Mouse (Mus musculus) forebrain, embryonic 10.5 days (tissue): ENCODE data around the gene Palm3. TPM values are rescaled to one million over a fixed set of nuclear protein-coding genes. Genes with fewer than 3 reads are reported as not detected.

ENCODE experiments used
- DNase-seq: peaks from one replicate; pipeline ENCODE4 v3.0.0-alpha.2; 2017; ENCODE audit warnings: low spot score; ENCODE audit errors: extremely low spot score
- H3K27ac ChIP-seq: fragments of 300-500 bp; sonication (generic); 2 replicates; pipeline ENCODE4 v1.5.1; 2016; ENCODE audit warnings: mild to moderate bottlenecking
- H3K27me3 ChIP-seq: fragments of 300-500 bp; sonication (generic); 2 replicates; pipeline ENCODE4 v1.6.1; 2016; ENCODE audit warnings: mild to moderate bottlenecking; ENCODE audit not compliant: poor library complexity, severe bottlenecking
- H3K36me3 ChIP-seq: fragments of 300-500 bp; sonication (generic); replicated peaks from 2 replicates; pipeline ENCODE4 v1.6.1; 2016; ENCODE audit warnings: mild to moderate bottlenecking, moderate library complexity
- H3K4me1 ChIP-seq: fragments of 300-500 bp; sonication (generic); 2 replicates; pipeline ENCODE4 v1.6.1; 2016
- H3K4me3 ChIP-seq: fragments of 300-500 bp; sonication (generic); 2 replicates; pipeline ENCODE4 v1.5.1; 2016; ENCODE audit warnings: mild to moderate bottlenecking, moderate library complexity
- H3K9me3 ChIP-seq: fragments of 300-500 bp; sonication (generic); 2 replicates; pipeline ENCODE4 v1.6.1; 2016; ENCODE audit warnings: mild to moderate bottlenecking, moderate library complexity
- WGBS: fragments of 180-500 bp; shearing (Covaris S2); methylation state at CpG from one replicate; pipeline ENCODE4 v1.1.7; 2016; 5-methylcytosine and 5-hydroxymethylcytosine counted together
- polyA plus RNA-seq: library from polyadenylated mRNA; unstranded; fragments of >200 nt; fragmentation: Nextera tagmentation; extraction: Ambion mirVana; gene quantifications from 2 replicates; pipeline ENCODE4 v1.2.1, GENCODE M21; 2016

Gene Palm3
- polyA plus RNA-seq, 1 experiment from 2014 or later: 7.8 TPM

DNA sequence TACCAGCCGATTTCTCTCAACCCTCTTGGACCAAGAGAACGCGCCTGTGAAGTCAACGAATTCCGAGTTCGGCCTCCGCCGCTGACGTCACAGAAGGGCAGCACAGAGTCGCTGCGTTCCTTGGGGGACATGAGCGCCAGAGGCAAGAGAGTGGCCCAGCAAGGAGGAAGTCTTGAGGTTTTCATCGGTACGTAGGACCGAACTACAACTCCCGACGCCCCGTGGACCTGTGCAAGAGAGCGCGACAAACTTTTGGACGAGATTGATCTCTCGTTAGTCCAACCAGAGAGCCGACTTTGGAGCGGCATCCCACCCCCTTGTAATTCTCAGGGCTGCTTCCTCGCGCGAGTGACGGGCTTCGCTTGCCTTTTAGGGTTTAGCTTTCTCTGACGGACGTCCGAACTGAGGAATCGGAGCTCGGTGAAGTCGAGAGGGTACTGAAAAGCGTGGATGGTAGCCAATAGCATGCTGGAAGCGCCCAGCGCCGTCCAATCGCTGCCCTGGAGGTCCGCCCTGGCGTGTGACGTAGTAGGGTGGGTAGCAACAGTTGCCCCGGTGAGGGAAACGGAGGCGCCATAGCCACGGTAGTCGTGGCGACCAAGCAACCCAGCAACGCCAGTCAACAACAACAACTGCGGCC lies 45.1 kb downstream of the Palm3 start, which contains the start of gene Rfx1:
Rfx1 (plus strand) TSS at position 544 of the 640 bp plus-strand sequence.
- Histone ChIP-seq H3K36me3 (no peaks in the 10 kb centered on the region), H3K27me3 (no peaks in the 10 kb centered on the region), H3K4me3 (peak within 1 kb of the TSS; percentile 91), H3K9me3 (no peaks in the 10 kb centered on the region), H3K4me1 (peaks cover 42% of the 10 kb centered on the region), H3K27ac (peak within 1 kb of the TSS; percentile 98)
- under 1% methylated on average over 51 of the region's 51 CpGs for WGBS
- DNase-seq: peak; percentile 99

DNA sequence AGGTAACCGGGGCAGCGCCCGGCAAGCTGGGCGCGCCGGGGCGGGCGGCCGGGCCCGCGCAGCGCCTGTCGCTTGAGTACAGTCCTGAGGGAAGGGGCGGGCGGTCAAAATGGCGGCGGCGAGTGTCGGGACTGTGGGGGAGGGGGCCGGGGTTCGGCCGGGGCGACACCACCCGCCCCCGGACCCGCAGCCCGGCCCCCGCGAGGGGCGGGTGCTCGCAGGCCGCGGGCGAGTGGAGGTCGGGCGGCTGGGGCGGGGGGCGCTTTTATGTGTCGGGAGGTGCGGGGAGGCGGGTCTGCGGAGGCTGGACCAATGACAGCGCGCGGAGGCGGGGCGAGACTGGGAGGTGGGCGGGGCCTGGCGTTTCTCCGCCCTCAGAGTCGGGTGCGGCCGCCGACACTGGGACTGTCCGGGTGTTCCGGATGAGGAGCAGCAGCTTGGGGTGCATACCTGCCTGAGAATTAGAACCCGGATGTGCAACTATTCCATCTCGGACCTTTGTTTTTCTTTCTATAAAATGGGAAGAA lies 45.8 kb downstream of the Palm3 start:
- Histone ChIP-seq H3K27ac (peak overlapping the region; percentile 98), H3K4me3 (peak overlapping the region; percentile 91), H3K9me3 (no peaks in the 10 kb centered on the region), H3K36me3 (no peaks in the 10 kb centered on the region), H3K27me3 (no peaks in the 10 kb centered on the region), H3K4me1 (peaks cover 49% of the 10 kb centered on the region)
- WGBS: under 1% methylated on average over 57 of the region's 58 CpGs
- peak; percentile 95 for DNase-seq

DNA sequence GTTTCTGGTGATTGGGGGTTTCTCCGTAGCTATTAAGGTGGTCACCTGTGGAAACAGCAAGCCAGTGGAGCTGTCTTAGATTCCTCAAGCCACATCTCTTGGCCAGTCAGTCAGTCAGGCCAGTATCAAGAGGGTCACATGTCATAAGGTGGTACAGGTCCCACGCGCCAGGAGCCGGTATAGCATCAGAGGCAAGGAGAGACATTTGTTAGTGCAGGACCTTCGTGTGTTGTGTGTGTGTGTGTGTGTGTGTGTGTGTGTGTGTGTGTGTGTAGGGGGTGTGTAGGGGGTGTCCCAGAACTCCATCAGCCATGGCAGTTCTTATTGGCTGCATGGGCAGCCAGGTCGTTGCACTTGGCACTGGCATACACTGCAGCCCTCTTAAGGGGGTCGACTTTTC lies 46.6 kb downstream of the Palm3 start:
- no peak for DNase-seq
- Histone ChIP-seq H3K4me3 (peak overlapping the region; percentile 91), H3K9me3 (no peaks in the 10 kb centered on the region), H3K27me3 (no peaks in the 10 kb centered on the region), H3K36me3 (no peaks in the 10 kb centered on the region), H3K27ac (no peak overlapping the region), H3K4me1 (peaks cover 57% of the 10 kb centered on the region)
- 89% methylated on average over 7 of the region's 7 CpGs for WGBS

DNA sequence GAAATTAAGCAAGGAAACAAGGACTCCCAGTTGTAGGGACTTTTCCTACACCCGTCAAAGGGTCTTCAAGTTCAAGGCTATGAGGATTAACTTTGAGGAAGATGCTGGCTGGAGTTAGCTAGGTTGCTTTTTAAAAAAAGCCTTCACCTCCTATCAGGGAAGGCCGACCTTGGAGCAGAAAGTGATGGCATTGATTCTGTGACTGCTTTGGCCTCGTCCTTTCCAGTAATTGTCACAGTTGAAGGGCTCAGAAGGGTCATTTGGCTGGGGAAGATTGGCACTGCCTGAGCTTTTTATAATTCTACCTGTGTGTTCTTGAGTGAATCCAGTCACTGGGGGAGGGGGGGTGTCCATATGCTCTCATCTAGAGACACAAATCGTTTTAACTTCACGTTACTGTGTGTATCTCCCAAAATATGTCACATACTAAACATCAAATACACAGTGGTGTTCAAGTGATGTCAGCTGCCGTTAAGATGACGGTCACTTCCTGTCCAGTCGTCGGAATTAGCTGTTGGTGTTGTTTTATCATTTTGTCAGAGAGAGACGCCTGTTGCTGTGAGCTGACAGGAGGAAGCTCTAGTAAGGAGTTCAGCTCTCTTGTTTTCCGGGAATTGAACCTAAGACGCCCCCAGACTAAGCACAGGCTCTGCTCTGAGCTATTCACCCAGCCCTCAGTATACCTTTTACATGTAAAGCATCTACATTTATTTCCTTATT lies 47.2 kb downstream of the Palm3 start:
- Histone ChIP-seq H3K4me3 (peak overlapping the region; percentile 91; the same call in 1 of the 2 replicates), H3K4me1 (peaks cover 63% of the 10 kb centered on the region), H3K27me3 (no peaks in the 10 kb centered on the region), H3K36me3 (no peaks in the 10 kb centered on the region), H3K27ac (no peak overlapping the region), H3K9me3 (no peaks in the 10 kb centered on the region)
- 85% methylated on average over 12 of the region's 12 CpGs for WGBS
- DNase-seq: no peak

DNA sequence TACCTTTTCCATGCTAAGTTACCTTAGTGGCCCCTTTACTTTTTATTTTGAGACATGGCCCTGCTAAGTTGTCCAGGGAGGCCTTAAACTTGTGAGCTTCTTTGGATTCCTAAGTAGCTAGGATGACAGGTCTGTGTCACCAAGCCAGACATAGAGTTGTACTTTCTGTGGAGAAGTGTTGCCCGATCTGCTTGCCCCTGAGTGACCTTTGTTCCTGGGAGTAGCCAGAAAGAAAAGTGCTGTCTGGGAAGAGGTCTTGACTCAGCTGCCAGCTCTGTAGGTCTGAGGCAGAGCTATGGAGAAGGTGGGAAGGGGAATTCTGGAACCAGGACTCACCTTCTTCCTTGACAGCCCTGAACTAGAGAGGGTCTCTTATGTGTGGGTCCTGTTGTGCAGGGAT lies 47.9 kb downstream of the Palm3 start:
- H3K9me3 ChIP-seq: no peaks in the 10 kb centered on the region
- no peak for DNase-seq
- H3K4me1 ChIP-seq: peaks cover 70% of the 10 kb centered on the region
- peaks cover 6% of the 10 kb centered on the region for H3K36me3 ChIP-seq
- H3K4me3 ChIP-seq: no peak overlapping the region
- H3K27me3 ChIP-seq: no peaks in the 10 kb centered on the region
- 69% methylated on average over 1 of the region's 1 CpGs for WGBS
- 0 out of 2 replicates have a peak overlapping the region, but pooled peaks have one; percentile 40 for H3K27ac ChIP-seq

DNA sequence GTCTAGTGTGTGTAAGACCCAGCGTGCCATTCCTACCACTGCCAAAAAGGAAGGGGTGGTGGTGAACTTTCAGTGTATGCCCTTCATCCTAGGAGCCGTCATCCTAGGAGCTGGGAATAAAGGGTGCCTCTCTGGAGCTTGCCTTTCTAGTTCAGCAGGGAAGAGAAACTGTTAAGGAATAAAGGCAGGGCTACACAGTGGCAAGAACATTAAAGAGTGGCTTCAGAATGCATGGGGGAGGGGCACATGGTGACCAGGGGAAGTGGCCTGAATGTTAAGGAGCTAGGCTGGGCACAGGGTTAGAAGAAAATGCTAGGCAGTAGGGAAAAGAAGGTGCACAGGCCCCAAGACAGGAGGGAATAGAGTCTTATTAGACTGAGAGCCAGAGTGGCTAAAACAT lies 48.5 kb downstream of the Palm3 start:
- H3K36me3 ChIP-seq: peaks cover 12% of the 10 kb centered on the region
- peaks cover 75% of the 10 kb centered on the region for H3K4me1 ChIP-seq
- no peaks in the 10 kb centered on the region for H3K9me3 ChIP-seq
- H3K4me3 ChIP-seq: no peak overlapping the region
- H3K27ac ChIP-seq: 0 out of 2 replicates have a peak overlapping the region, but pooled peaks have one; percentile 40
- no peak for DNase-seq
- H3K27me3 ChIP-seq: no peaks in the 10 kb centered on the region
- WGBS: 75% methylated on average over 2 of the region's 2 CpGs

DNA sequence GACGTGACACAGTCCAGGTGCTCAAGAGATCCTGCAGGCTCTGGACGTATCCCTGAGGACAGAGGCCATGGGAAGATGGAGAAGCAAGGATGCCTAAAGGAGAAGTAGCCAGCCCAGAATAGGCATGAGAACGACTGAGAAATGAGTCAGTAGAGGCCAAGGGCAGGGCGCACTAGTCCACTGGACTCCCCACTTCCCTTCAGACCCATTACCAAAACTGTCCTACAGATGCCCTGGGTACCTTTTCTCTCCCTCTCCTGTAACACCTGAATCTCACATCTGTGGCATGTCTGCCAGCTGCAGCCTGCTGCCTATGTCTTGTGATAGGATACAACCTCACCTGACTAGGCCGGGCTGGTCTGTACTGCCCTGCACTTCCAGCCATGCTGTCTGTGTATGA lies 49.0 kb downstream of the Palm3 start:
- H3K27ac ChIP-seq: no peak overlapping the region
- no peaks in the 10 kb centered on the region for H3K27me3 ChIP-seq
- H3K4me1 ChIP-seq: peaks cover 79% of the 10 kb centered on the region
- H3K36me3 ChIP-seq: peaks cover 17% of the 10 kb centered on the region
- no peak overlapping the region for H3K4me3 ChIP-seq
- DNase-seq: no peak
- whole genome bisulfite sequencing: 92% methylated on average over 5 of the region's 5 CpGs
- no peaks in the 10 kb centered on the region for H3K9me3 ChIP-seq

DNA sequence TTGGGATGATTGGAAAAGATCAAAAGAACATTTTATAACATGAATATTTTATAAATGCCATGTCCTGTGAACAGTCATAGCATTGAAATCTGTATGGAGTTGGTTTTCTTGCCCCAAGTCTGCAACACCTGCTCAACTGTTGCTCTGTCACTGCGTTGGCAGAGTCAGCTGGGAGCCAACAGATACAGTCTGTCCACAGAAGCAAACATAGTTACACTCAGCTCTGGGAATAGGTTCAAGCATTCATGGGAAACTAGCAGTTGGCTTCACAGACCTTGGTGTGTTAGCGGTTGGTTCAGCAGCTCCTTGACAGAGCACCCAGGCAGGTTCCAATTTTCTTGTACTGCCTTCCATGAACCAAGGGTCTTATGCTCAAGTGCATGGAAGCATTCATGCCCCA lies 49.4 kb downstream of the Palm3 start:
- Histone ChIP-seq H3K27me3 (no peaks in the 10 kb centered on the region), H3K9me3 (no peaks in the 10 kb centered on the region), H3K27ac (no peak overlapping the region), H3K4me1 (peaks cover 76% of the 10 kb centered on the region), H3K4me3 (no peak overlapping the region), H3K36me3 (peaks cover 21% of the 10 kb centered on the region)
- no peak for DNase-seq
- 89% methylated on average over 2 of the region's 2 CpGs for WGBS

DNA sequence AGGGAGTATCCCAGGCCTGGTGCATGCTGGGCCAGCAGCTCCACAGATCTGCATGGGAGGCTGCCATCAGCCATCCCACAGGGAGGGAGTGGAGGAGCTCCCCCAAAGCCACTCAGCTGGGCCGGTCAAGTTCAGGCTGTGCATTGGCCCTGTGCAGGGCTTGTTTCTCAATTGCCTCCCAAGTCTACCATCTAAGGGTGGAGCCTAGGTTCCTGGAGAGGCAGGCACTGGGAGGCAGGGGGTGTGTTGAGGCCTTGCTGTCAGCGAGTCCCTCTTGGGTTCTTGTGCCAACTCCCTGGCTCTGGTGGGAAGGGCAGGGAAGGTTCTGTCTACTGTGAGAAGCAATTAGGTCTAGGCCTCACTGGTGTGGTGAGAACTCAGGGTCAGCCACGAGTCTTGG lies 50.6 kb downstream of the Palm3 start:
- DNase-seq: no peak
- Histone ChIP-seq H3K36me3 (peaks cover 33% of the 10 kb centered on the region), H3K9me3 (no peaks in the 10 kb centered on the region), H3K27me3 (no peaks in the 10 kb centered on the region), H3K4me3 (no peak overlapping the region), H3K27ac (no peak overlapping the region), H3K4me1 (peaks cover 79% of the 10 kb centered on the region)
- WGBS: 88% methylated on average over 3 of the region's 3 CpGs

DNA sequence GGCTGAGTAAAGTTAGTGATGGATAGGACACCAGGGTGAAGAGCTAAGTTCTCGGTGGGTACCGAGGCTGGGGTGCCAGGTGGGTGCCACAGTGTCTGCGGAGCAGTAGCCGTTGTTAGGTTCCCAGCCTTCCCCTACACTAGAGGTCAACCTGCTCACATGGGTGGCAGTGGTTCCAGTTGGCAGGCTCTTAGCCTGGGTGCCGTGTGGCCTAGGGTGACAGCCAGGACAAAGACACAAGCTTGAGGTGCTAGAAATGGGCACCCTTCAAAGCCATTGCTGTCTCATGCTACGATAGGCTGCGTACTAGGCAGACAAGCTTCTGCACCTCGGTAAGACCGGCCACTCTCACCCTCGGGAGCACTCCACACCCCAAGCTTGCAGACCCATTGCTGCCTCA lies 51.0 kb downstream of the Palm3 start:
- H3K4me1 ChIP-seq: peaks cover 81% of the 10 kb centered on the region

DNA sequence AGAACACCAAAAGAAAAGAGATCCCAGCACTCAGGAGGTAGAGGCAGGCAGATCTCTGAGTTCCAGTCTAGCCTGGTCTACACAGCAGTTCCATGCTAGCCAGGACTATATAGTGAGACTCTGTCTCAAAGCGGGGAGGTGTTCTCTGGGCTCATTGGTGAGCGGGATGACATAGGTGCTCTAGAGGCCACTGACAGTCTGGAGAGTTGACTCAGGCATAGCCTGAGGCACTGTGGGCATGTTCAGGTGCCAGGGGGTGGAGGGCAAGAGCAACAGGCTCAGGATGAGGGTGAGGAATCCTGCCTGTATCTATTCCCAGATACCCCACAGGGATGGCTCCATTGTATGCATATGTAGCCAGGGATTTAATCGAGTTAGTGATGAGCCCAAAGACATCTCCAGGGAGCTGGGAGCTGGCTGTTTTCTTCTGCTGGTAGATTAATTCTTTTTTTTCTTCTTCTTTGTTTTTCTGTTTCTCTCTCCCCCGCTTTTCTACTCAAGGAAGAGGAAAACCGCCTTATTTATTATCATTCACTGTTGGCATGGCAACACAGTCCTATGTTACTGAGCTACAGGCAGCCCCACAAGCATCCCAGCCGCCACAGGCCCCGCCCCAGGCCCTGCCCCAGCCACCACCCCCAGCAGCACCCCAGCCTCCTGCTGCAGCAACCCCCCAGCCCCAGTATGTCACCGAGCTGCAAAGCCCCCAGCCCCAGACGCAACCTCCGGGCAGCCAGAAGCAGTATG lies 52.1 kb downstream of the Palm3 start:
- Histone ChIP-seq H3K4me1 (peaks cover 70% of the 10 kb centered on the region), H3K27me3 (no peaks in the 10 kb centered on the region), H3K4me3 (no peak overlapping the region), H3K9me3 (no peaks in the 10 kb centered on the region), H3K36me3 (peaks cover 46% of the 10 kb centered on the region), H3K27ac (peak overlapping the region; percentile 58; the same call in 1 of the 2 replicates)
- no peak for DNase-seq
- WGBS: 65% methylated on average over 10 of the region's 10 CpGs

More for the DNA sequence above, 51.0 kb downstream of the Palm3 start:
- H3K36me3 ChIP-seq: peaks cover 37% of the 10 kb centered on the region
- DNase-seq: no peak
- no peaks in the 10 kb centered on the region for H3K27me3 ChIP-seq
- H3K4me3 ChIP-seq: no peak overlapping the region
- H3K9me3 ChIP-seq: no peaks in the 10 kb centered on the region
- H3K27ac ChIP-seq: no peak overlapping the region
- 88% methylated on average over 10 of the region's 10 CpGs for WGBS

DNA sequence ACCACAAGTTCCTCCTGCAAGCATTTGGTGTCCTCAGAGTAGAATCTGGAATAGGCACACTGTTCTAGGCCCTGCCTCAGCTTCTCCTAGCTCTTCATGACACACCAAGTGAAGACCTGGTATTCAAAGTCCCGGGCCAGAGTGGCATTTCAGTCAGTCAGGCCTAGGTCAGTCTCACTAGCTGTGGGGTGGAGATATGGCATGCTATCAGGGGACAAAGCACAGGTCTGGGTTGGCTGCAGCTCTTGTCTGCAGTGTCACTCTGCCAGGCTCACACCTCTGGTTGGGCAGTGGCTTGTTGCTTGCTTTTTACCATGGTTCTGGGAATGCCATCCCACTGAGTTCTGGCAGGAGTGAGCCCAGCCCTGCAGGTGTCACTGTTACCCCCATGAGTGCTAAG lies 55.1 kb downstream of the Palm3 start:
- WGBS: 81% methylated on average over 1 of the region's 1 CpGs
- H3K4me1 ChIP-seq: peaks cover 48% of the 10 kb centered on the region
- no peaks in the 10 kb centered on the region for H3K27me3 ChIP-seq
- no peak overlapping the region for H3K4me3 ChIP-seq
- no peak overlapping the region for H3K27ac ChIP-seq
- DNase-seq: no peak
- peaks cover 76% of the 10 kb centered on the region for H3K36me3 ChIP-seq
- no peaks in the 10 kb centered on the region for H3K9me3 ChIP-seq
